In the genomic region with DNA sequence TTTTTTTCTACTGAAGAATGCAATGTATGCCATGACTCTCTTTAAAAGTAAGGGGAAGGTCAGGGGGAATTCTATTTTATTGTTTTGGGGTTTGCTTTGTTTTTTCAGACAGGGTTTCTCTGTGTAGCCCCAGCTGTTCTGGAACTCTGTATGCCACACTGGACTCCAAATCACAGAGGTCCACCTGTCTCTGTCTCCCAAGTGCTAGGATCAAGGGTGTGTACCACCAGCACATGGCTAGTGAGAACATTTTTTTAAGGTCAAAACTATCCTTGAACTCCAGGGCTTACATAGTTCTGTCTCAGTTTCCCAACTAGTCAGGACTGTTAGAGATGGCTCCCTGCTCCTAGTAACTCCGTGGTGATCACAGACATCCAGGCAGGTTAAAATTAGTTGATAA, we compare ENCODE assay signal across 26 mouse cellular contexts. TPM values are rescaled to one million over a fixed set of nuclear protein-coding genes. Genes with fewer than 3 reads are reported as not detected.
"Had no signal": no experiment of that assay in that cellular context is flagged by ENCODE, and none has a peak within 500 bp of the region (broad histone marks: within the 10 kb centered on the region; RNA-seq: fewer than 3 reads in every experiment).

No protein-coding gene starts in this region.

- H3K9me3 ChIP-seq: embryonic facial prominence, embryonic 10.5 days; embryonic facial prominence, embryonic 12.5 days; embryonic facial prominence, embryonic 13.5 days; embryonic facial prominence, embryonic 15.5 days; forebrain, embryonic 10.5 days; forebrain, embryonic 12.5 days; forebrain, embryonic 13.5 days; forebrain, embryonic 15.5 days had no signal

- H3K4me3 ChIP-seq: embryonic facial prominence, embryonic 10.5 days; embryonic facial prominence, embryonic 12.5 days; embryonic facial prominence, embryonic 13.5 days; embryonic facial prominence, embryonic 15.5 days; erythroblast, embryonic 14.5 days; forebrain, embryonic 10.5 days; forebrain, embryonic 12.5 days; forebrain, embryonic 13.5 days; forebrain, embryonic 15.5 days; gastrocnemius, adult 2 months; heart, adult 2 months had no signal

- H3K4me1 ChIP-seq: embryonic facial prominence, embryonic 10.5 days; embryonic facial prominence, embryonic 12.5 days; embryonic facial prominence, embryonic 13.5 days; embryonic facial prominence, embryonic 15.5 days; forebrain, embryonic 10.5 days; forebrain, embryonic 12.5 days had no signal

- H3K9ac ChIP-seq: embryonic facial prominence, embryonic 12.5 days; embryonic facial prominence, embryonic 13.5 days; embryonic facial prominence, embryonic 15.5 days; forebrain, embryonic 12.5 days; forebrain, embryonic 13.5 days; forebrain, embryonic 15.5 days; forebrain, postnatal 0 days had no signal

- H3K36me3 ChIP-seq: embryonic facial prominence, embryonic 10.5 days; embryonic facial prominence, embryonic 12.5 days; embryonic facial prominence, embryonic 13.5 days; embryonic facial prominence, embryonic 15.5 days; forebrain, embryonic 10.5 days; forebrain, embryonic 12.5 days; forebrain, embryonic 15.5 days had no signal

- DNase-seq: cerebellum, adult 8-10 months; cerebellum, adult 9-10 months; cerebellum, adult 9-11 months; cerebellum, postnatal 10 days; cerebellum, postnatal 14 days; cerebellum, postnatal 25 days; cerebellum, postnatal 36 days; embryo, embryonic 11 days; forebrain, postnatal 0 days; gastrocnemius, adult 2 months; gastrocnemius, postnatal 10 days; gastrocnemius, postnatal 14 days; gastrocnemius, postnatal 25 days; gastrocnemius, postnatal 36 days; heart, adult 11 months; heart, adult 18-20 months; heart, adult 2 months had no signal

- H3K4me2 ChIP-seq: embryonic facial prominence, embryonic 12.5 days; embryonic facial prominence, embryonic 13.5 days; embryonic facial prominence, embryonic 15.5 days; forebrain, embryonic 12.5 days; forebrain, embryonic 13.5 days; forebrain, embryonic 15.5 days had no signal

- H3K27ac ChIP-seq: embryonic facial prominence, embryonic 10.5 days; embryonic facial prominence, embryonic 12.5 days; embryonic facial prominence, embryonic 13.5 days; embryonic facial prominence, embryonic 15.5 days; forebrain, embryonic 10.5 days; forebrain, embryonic 12.5 days; forebrain, embryonic 13.5 days; forebrain, embryonic 15.5 days; gastrocnemius, adult 2 months; heart, adult 2 months had no signal

- H3K27me3 ChIP-seq: embryonic facial prominence, embryonic 12.5 days; embryonic facial prominence, embryonic 13.5 days; embryonic facial prominence, embryonic 15.5 days; forebrain, embryonic 12.5 days; forebrain, embryonic 13.5 days; forebrain, embryonic 15.5 days had no signal

RNA-seq across cellular contexts. Expression of gene Dock11, which starts 43.3 kb away (rescaled TPM):
- polyA plus RNA-seq: erythroblast, embryonic 14.5 days had no signal
